Mouse (Mus musculus) C2C12 (cell line): Measurements from ENCODE around the gene Rpsa.

Experiments used
- CEBPB ChIP-seq: IDR thresholded peaks from one replicate; pipeline ENCODE4 v1.6.1; 2011; ENCODE audit warnings: low read depth, mild to moderate bottlenecking, control low read depth, moderate library complexity
- CTCF ChIP-seq: IDR thresholded peaks from one replicate; pipeline ENCODE4 v1.5.1; 2011; ENCODE audit not compliant: control insufficient read depth, insufficient read depth, insufficient read length
- MAX ChIP-seq: IDR thresholded peaks from one replicate; pipeline ENCODE4 v1.6.1; 2011; ENCODE audit warnings: mild to moderate bottlenecking, control low read depth
- MYOD1 ChIP-seq: IDR thresholded peaks from one replicate; pipeline ENCODE4 v1.6.1; 2011; ENCODE audit warnings: low read depth; ENCODE audit not compliant: control insufficient read depth, insufficient read length
- USF1 ChIP-seq: IDR thresholded peaks from one replicate; pipeline ENCODE4 v1.6.1; 2011; ENCODE audit warnings: low read depth, mild to moderate bottlenecking, control low read depth, moderate library complexity

DNA sequence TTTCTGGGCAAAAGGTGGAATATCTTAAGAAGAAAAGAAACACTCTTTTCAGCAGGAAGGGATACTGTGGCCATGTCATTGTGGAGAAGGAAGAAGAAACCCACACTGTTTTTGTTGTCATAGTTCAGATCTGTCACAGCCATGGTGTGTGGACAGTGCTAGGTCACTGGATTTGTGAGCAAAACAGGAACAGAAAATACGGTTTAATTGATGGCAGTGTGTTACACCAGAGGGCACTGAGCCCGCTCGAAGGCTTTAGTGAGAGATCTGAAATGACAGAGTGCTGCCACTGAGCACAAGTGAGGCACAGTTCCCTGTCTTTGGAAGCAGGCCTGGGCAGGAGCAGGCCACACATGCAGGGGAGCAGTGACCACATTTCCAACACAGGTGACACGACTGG lies 9.3 kb upstream of the Rpsa start:
- TF ChIP-seq CTCF (no peak), MYOD1 (no peak), MAX (no peak), USF1 (no peak), CEBPB (no peak)
